Mouse (Mus musculus): ENCODE measurements around the gene Tex52. TPM values are rescaled to one million over a fixed set of nuclear protein-coding genes. Genes with fewer than 3 reads are reported as not detected.
A peak's percentile ranks its signal among the peaks of the same experiment; 100 is the strongest.

Gene Tex52
- polyA plus RNA-seq, 1 experiment from 2014 or later = 0.06 TPM

DNA sequence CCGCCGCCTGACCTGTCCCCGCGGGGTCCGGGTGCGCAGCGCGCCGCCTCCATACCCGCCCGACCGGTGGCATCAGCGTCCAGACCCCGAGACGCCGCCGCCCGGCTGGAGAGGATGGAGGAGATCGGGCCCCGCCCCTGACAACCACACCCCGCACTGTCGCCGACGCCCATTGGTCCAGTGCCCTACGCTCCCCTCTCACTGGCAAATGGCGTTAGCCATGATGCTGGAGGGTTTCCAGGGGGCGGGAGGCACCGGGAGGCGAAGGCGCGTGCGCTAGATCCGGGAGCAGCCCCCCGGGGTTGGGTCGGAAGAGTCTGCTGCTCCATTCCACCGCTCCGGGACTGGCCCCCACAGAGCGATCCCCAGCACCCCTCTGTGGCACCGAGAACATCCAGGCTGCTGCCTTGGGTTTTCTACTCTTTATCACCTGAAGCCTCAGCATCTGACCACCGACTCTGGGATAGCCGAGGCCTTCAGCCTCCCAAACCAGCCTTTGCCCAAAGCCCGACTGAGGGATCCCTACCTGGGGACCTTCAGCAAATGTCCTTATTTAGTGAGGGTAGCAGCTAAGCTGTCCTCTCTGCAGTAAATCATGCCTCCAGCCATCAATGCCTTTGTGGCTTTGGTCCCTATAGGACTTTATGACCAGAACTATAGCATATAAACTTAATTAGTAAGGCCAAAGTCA is 19.4 kb upstream of the Tex52 start, which contains the start of gene Tulp3:
Tulp3 (minus strand) TSS at position 126 of the 691 bp plus-strand sequence.
- Histone ChIP-seq H3K9me3 (replicated peaks) (no peaks in the 10 kb centered on the region), H3K9ac (peak within 1 kb of the TSS; percentile 58), H3K36me3 (replicated peaks) (peaks cover 36% of the 10 kb centered on the region), H3K27me3 (peaks cover 21% of the 10 kb centered on the region), H3K27ac (replicated peaks) (0 out of 2 replicates have a peak within 1 kb of the TSS, but pooled peaks have one; percentile 24), H3K4me1 (replicated peaks) (peaks cover 40% of the 10 kb centered on the region), H3K4me2 (peak within 1 kb of the TSS; percentile 92), H3K4me3 (replicated peaks) (peak within 1 kb of the TSS; percentile 68)
- WGBS (ENCODE audit: insufficient replicate concordance) = under 1% methylated on average over 42 of the region's 42 CpGs
- peak; percentile 98 for ATAC-seq (ENCODE audit: insufficient read depth)

DNA sequence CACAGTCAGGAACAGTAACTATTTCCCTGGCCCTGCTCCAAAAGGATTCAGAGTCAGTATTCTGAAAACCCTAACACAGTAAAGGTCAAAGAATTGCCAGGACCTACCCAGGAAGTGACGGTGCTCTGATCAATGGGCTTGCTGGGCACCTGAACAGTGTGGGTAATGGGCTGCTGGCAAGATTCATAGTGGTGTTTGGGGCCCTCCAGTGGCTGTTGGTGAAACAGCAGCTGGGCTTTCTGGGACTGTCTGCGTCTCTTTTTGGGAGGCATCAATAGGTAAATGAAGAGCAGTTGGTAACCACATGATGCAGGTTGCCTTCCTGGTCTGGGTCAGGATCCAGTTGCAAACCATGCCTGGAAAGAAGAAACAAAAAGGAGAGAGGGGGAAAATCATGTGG is 16.3 kb upstream of the Tex52 start:
- Histone ChIP-seq H3K9me3 (replicated peaks) (no peaks in the 10 kb centered on the region), H3K4me2 (no peak overlapping the region), H3K27ac (replicated peaks) (no peak overlapping the region), H3K27me3 (peaks cover 16% of the 10 kb centered on the region), H3K36me3 (replicated peaks) (peaks cover 41% of the 10 kb centered on the region), H3K4me1 (replicated peaks) (peaks cover 56% of the 10 kb centered on the region), H3K9ac (no peak overlapping the region), H3K4me3 (replicated peaks) (no peak overlapping the region)
- ATAC-seq (ENCODE audit: insufficient read depth) = no peak
- 44% methylated on average over 2 of the region's 2 CpGs for WGBS (ENCODE audit: insufficient replicate concordance)

DNA sequence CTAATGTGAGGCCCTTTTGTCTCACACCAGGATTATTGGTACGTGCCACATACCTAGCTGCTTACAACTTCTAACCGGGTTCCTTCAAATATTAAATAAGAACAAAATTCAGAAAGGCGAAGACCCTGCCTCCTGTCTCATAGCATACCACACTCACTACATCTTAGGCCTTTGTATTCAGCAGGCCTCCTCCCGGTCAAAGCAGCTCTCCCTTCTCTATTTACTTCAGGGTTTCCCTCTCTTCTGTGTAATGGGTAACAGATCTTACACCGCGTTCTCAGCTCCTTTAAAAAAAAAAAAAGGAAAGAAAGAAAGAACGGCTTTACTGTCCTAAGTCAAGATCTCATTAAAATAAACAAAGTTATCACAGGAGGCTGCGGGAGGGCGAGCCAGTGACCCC is 13.4 kb upstream of the Tex52 start:
- H3K36me3 ChIP-seq (replicated peaks) = peaks cover 50% of the 10 kb centered on the region
- H3K9ac ChIP-seq = peak overlapping the region; percentile 97
- H3K9me3 ChIP-seq (replicated peaks) = no peaks in the 10 kb centered on the region
- WGBS (ENCODE audit: insufficient replicate concordance) = 13% methylated on average over 9 of the region's 9 CpGs
- peaks cover 54% of the 10 kb centered on the region for H3K4me1 ChIP-seq (replicated peaks)
- ATAC-seq (ENCODE audit: insufficient read depth) = no peak
- peak overlapping the region; percentile 80 for H3K4me2 ChIP-seq
- H3K27ac ChIP-seq (replicated peaks) = peak overlapping the region; percentile 95
- peak overlapping the region; percentile 100 for H3K4me3 ChIP-seq (replicated peaks)
- H3K27me3 ChIP-seq = no peaks in the 10 kb centered on the region

DNA sequence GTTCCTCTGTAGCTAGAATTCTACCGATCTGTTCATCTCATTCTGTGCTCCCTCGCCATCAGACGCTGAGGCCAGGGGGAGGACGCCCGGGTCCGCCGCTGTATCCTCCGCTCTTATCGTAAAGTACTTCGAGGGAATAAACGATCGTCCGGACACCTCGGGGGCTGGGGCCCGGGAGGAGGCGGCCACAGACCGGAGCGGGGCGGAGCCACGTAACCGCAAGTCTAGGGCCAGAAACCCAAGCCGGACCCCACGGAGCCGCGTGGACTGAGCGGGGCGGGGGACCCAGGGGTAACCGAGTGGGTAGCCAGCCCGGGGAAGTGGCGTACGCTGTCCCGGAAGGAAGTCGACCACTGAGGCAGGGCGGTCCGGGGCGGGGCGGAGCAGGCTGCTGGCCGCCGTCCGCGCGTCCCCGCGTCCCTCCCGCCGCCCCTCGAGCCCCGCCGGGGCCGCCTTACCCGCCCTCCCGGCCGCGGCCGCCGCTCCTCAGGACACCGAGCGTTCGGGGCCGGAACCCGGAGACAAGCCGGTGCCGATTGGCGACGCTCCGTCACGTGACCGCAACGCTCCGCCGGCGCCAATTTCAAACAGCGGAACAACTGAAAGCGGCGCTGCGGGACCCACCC is 12.8 kb upstream of the Tex52 start, which contains the start of the genes Rhno1 and Foxm1:
Rhno1 (minus strand) TSS at position 531 of the 626 bp plus-strand sequence.
Foxm1 (plus strand) TSS at position 587 of the 626 bp plus-strand sequence.
- WGBS (ENCODE audit: insufficient replicate concordance) = under 1% methylated on average over 75 of the region's 76 CpGs
- Histone ChIP-seq H3K9me3 (replicated peaks) (no peaks in the 10 kb centered on the region), H3K4me2 (peak within 1 kb of the TSS; percentile 80), H3K4me1 (replicated peaks) (peaks cover 54% of the 10 kb centered on the region), H3K36me3 (replicated peaks) (peaks cover 50% of the 10 kb centered on the region), H3K4me3 (replicated peaks) (peak within 1 kb of the TSS; percentile 100), H3K27ac (replicated peaks) (peak within 1 kb of the TSS; percentile 95), H3K27me3 (no peaks in the 10 kb centered on the region), H3K9ac (peak within 1 kb of the TSS; percentile 97)
- peak; percentile 91 for ATAC-seq (ENCODE audit: insufficient read depth)

DNA sequence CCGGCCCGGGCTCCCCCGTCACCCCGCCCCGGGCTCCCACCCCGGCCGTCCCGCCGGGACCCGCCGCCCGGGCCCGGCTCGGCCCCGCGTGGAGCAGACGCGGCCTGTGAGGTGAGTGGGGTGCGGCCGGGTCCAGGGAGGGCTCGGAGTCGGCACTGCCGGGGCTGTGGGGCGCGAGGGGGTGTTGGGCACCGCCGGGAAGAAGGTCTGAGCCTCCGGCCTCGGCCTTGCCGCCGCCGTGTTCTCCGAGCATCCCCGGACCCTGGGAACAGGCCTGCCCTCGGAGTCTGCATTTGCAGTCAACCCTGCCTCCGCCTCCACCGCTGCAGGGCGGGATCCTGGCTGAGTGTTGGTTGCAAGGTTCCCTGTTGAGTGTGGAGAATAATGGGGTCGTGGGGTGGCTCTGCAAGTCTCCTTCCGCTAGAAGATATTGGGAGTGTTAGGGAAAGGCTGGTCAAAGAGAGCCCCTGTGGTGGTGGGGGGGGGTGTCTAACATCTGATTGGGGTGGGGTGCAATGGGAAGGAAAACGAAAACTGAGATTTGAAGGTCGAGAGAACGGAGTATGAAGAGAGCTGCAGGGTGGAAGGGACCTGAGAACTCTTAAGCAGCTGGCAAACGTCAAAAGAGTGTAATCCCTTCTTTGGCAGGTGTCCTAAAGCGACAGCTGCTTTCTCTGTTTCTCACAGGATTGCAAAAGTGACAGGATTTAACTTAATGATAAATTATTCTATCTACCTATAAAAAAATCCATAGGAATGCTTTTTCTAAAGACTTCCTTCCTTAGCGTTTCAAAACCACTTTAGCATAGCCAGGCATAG is 12.0 kb upstream of the Tex52 start:
- Histone ChIP-seq H3K4me1 (replicated peaks) (peaks cover 54% of the 10 kb centered on the region), H3K4me2 (peak overlapping the region; percentile 80), H3K4me3 (replicated peaks) (peak overlapping the region; percentile 100), H3K9ac (peak overlapping the region; percentile 97), H3K27ac (replicated peaks) (peak overlapping the region; percentile 95), H3K9me3 (replicated peaks) (no peaks in the 10 kb centered on the region), H3K27me3 (no peaks in the 10 kb centered on the region), H3K36me3 (replicated peaks) (peaks cover 49% of the 10 kb centered on the region)
- under 1% methylated on average over 28 of the region's 46 CpGs for WGBS (ENCODE audit: insufficient replicate concordance)
- peak; percentile 38 for ATAC-seq (ENCODE audit: insufficient read depth)

DNA sequence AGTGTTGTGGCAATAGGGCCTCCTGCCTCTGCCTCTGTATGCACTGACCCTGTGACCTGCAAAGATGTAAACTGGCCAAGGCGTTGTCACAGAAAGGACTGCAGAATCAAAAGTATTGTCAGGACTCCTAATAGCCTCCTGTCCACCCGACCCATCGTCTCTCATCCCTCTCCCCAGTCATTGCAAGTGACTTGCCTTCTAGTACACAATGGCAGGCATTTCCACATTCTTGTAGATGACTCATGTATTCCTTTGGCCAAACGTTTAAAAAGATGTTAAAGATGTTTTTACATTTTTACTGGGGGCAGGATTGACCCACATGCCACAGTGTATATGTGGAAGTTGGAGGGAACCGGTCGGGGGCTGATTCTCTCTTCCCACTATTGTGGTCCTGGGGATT is 10.5 kb upstream of the Tex52 start:
- H3K4me3 ChIP-seq (replicated peaks) = peak overlapping the region; percentile 100; the same call in 1 of the 2 replicates
- no peaks in the 10 kb centered on the region for H3K27me3 ChIP-seq
- whole genome bisulfite sequencing (ENCODE audit: insufficient replicate concordance) = 72% methylated on average over 6 of the region's 6 CpGs
- no peak overlapping the region for H3K27ac ChIP-seq (replicated peaks)
- no peak overlapping the region for H3K9ac ChIP-seq
- H3K4me2 ChIP-seq = peak overlapping the region; percentile 32; the same call in 1 of the 2 replicates
- no peak for ATAC-seq (ENCODE audit: insufficient read depth)
- peaks cover 51% of the 10 kb centered on the region for H3K36me3 ChIP-seq (replicated peaks)
- peaks cover 50% of the 10 kb centered on the region for H3K4me1 ChIP-seq (replicated peaks)
- H3K9me3 ChIP-seq (replicated peaks) = no peaks in the 10 kb centered on the region

DNA sequence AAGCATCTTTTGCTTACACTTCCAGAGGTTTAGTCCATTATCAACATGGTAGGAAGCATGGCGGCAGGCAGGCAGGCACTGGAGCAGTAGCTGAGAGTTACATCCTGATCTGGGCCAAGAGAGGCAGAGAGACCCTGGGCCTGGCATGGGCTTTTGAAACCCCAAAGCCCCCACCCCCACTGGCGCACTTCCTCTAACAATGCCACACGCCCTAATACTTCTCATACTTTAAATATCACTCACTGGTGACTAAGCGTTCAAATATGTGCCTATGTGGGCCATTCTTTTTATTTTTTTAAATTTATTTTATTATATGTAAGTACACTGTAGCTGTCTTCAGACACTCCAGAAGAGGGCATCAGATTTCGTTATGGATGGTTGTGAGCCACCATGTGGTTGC is 8.8 kb upstream of the Tex52 start:
- Histone ChIP-seq H3K9ac (no peak overlapping the region), H3K27me3 (no peaks in the 10 kb centered on the region), H3K4me2 (no peak overlapping the region), H3K4me3 (replicated peaks) (no peak overlapping the region), H3K9me3 (replicated peaks) (no peaks in the 10 kb centered on the region), H3K27ac (replicated peaks) (no peak overlapping the region), H3K4me1 (replicated peaks) (peaks cover 33% of the 10 kb centered on the region), H3K36me3 (replicated peaks) (peaks cover 59% of the 10 kb centered on the region)
- no peak for ATAC-seq (ENCODE audit: insufficient read depth)
- 89% methylated on average over 5 of the region's 5 CpGs for WGBS (ENCODE audit: insufficient replicate concordance)

DNA sequence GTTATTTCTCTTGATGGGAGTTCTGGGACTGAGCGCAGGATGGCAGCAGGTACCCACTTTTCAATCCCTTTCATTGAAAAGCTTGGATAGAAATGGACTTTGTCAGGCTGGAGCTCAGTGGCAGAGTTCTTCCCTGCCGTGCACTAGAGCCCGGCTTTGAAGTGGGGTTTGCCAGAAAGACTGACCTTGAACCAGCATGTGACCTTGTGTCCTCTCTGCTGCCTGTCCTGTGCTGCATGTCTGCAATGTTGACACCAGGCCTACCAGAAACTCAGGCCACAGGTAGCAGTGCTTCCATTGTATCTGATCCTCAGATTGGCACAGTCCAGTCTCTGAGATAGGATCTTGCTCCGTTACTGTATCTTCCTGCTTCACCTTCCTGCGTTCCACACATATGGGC is 5.2 kb upstream of the Tex52 start:
- Histone ChIP-seq H3K9ac (no peak overlapping the region), H3K4me2 (no peak overlapping the region), H3K9me3 (replicated peaks) (no peaks in the 10 kb centered on the region), H3K27me3 (no peaks in the 10 kb centered on the region), H3K27ac (replicated peaks) (no peak overlapping the region), H3K4me1 (replicated peaks) (peaks cover 10% of the 10 kb centered on the region; the same call in 1 of the 2 replicates), H3K36me3 (replicated peaks) (peaks cover 95% of the 10 kb centered on the region), H3K4me3 (replicated peaks) (no peak overlapping the region)
- peak; percentile 35; the same call in 1 of the 2 replicates for ATAC-seq (ENCODE audit: insufficient read depth)
- WGBS (ENCODE audit: insufficient replicate concordance) = 77% methylated on average over 5 of the region's 5 CpGs

DNA sequence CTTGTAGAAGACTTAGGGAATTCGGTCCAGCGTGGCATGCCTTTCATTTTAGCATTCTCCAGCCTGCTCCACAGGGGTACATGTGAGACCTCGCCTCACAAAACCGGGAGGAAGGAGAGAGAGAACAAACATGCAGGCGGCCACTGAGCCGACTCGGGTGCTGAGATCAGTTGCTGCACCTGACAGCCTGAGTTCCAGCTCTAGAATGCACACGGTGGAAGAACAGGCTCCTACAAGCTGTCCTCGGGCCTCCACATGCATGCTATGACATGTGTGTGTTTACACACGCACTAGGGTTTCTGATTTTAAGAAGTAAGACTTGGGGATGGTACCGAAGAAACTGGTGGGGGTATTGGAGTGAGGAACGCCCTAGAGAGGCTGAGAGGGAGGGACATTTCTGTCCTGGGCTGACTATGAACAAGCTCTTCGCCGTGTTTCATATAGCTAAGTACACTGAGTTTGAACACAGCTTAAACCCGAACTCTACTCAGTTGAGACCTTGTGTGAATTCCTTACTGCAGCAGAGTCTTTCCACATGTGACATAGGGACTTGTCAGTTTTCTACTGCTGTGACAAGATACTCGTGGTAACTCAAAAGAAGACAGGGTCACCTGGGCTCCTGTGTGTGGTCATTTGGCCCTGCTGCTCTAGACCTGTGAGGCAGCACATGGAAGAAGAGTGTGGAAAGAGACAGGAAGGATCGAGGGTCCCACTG is 1.3 kb downstream of the Tex52 start:
- H3K4me1 ChIP-seq (replicated peaks) = no peaks in the 10 kb centered on the region
- H3K27me3 ChIP-seq = no peaks in the 10 kb centered on the region
- H3K36me3 ChIP-seq (replicated peaks) = peaks cover 40% of the 10 kb centered on the region
- ATAC-seq (ENCODE audit: insufficient read depth) = no peak
- H3K9ac ChIP-seq = no peak overlapping the region
- H3K4me3 ChIP-seq (replicated peaks) = no peak overlapping the region
- no peak overlapping the region for H3K27ac ChIP-seq (replicated peaks)
- WGBS (ENCODE audit: insufficient replicate concordance) = 74% methylated on average over 17 of the region's 17 CpGs
- H3K9me3 ChIP-seq (replicated peaks) = no peaks in the 10 kb centered on the region
- H3K4me2 ChIP-seq = no peak overlapping the region

DNA sequence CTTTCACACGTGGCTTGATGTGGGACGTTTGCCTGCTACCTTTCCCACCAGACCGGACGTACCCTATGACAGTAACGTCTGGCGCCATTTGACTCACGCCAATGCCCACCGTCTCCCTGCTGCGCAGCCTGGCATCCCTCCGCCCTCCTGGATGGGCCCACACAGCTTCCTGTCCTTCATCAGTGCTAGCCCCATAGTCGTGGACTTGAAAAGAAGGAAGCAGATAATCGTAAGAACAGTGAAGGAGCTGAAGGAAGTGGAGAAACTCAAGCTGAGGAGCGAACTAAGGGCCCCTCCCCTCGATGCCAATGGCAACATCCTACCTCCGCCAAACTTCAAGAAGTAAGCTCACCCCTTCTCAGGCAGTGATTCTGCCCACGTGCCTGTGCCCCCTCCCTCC is 4.4 kb downstream of the Tex52 start:
- no peak overlapping the region for H3K4me2 ChIP-seq
- ATAC-seq (ENCODE audit: insufficient read depth) = no peak
- no peaks in the 10 kb centered on the region for H3K9me3 ChIP-seq (replicated peaks)
- H3K9ac ChIP-seq = no peak overlapping the region
- no peaks in the 10 kb centered on the region for H3K4me1 ChIP-seq (replicated peaks)
- WGBS (ENCODE audit: insufficient replicate concordance) = 56% methylated on average over 16 of the region's 16 CpGs
- H3K4me3 ChIP-seq (replicated peaks) = no peak overlapping the region
- no peaks in the 10 kb centered on the region for H3K27me3 ChIP-seq
- no peak overlapping the region for H3K27ac ChIP-seq (replicated peaks)
- H3K36me3 ChIP-seq (replicated peaks) = peaks cover 9% of the 10 kb centered on the region

Measured in liver, embryonic 15.5 days (tissue).